Mouse (Mus musculus): ENCODE results near the gene Pdzd7. TPM values are rescaled to one million over a fixed set of nuclear protein-coding genes. Genes with fewer than 3 reads are reported as not detected.

Gene Pdzd7
- polyA plus RNA-seq, 1 experiment from 2014 or later, result not detected

- H3K27ac ChIP-seq (ENCODE audit: low read depth), result no peak overlapping the region
- WGBS (ENCODE audit: insufficient replicate concordance), result 67% methylated on average over 19 of the region's 19 CpGs
- no peak for ATAC-seq
Measured at GRCm38 (mm10) chr19:45028746-45029145, 16.8 kb downstream of the Pdzd7 start.

GRCm38 (mm10) chr19:45027848-45028247 is 17.7 kb downstream of the Pdzd7 start:
- Histone ChIP-seq H3K4me1 (ENCODE audit: insufficient read depth) (peaks cover 6% of the 10 kb centered on the region; the same call in 1 of the 2 replicates), H3K27me3 (ENCODE audit: insufficient read depth, low read length) (no peaks in the 10 kb centered on the region), H3K4me3 (ENCODE audit: low read depth, low read length) (no peak overlapping the region), H3K9me3 (ENCODE audit: low read length) (no peaks in the 10 kb centered on the region), H3K36me3 (replicated peaks; ENCODE audit: insufficient read depth, low read length) (0 out of 2 replicates have a peak, but pooled peaks cover 8% of the 10 kb centered on the region), H3K27ac (ENCODE audit: low read depth) (no peak overlapping the region), H3K4me2 (ENCODE audit: low read depth, low read length) (no peak overlapping the region), H3K9ac (replicated peaks) (no peak overlapping the region)
- WGBS (ENCODE audit: insufficient replicate concordance), result 93% methylated on average over 6 of the region's 6 CpGs
- no peak for ATAC-seq
- DNase-seq, result no peak
- no peak for TF ChIP-seq CTCF (IDR thresholded peaks at IDR 0.05; ENCODE audit: low read depth)
- TF ChIP-seq EP300 (IDR thresholded peaks at IDR 0.05; ENCODE audit: low read depth), result no peak

More at GRCm38 (mm10) chr19:45028746-45029145, 16.8 kb downstream of the Pdzd7 start:
- Histone ChIP-seq H3K36me3 (replicated peaks; ENCODE audit: insufficient read depth, low read length) (0 out of 2 replicates have a peak, but pooled peaks cover 8% of the 10 kb centered on the region), H3K4me3 (ENCODE audit: low read depth, low read length) (no peak overlapping the region), H3K4me1 (ENCODE audit: insufficient read depth) (peaks cover 6% of the 10 kb centered on the region; the same call in 1 of the 2 replicates), H3K27me3 (ENCODE audit: insufficient read depth, low read length) (no peaks in the 10 kb centered on the region), H3K4me2 (ENCODE audit: low read depth, low read length) (no peak overlapping the region), H3K9ac (replicated peaks) (no peak overlapping the region), H3K9me3 (ENCODE audit: low read length) (no peaks in the 10 kb centered on the region)
- TF ChIP-seq CTCF (IDR thresholded peaks at IDR 0.05; ENCODE audit: low read depth) (no peak), EP300 (IDR thresholded peaks at IDR 0.05; ENCODE audit: low read depth) (no peak)
- DNase-seq, result no peak

GRCm38 (mm10) chr19:45026958-45027670 is 18.4 kb downstream of the Pdzd7 start:
- no peak overlapping the region for H3K9ac ChIP-seq (replicated peaks)
- no peak overlapping the region for H3K4me2 ChIP-seq (ENCODE audit: low read depth, low read length)
- ATAC-seq, result no peak
- H3K27me3 ChIP-seq (ENCODE audit: insufficient read depth, low read length), result no peaks in the 10 kb centered on the region
- H3K9me3 ChIP-seq (ENCODE audit: low read length), result no peaks in the 10 kb centered on the region
- TF ChIP-seq EP300 (IDR thresholded peaks at IDR 0.05; ENCODE audit: low read depth) (no peak), CTCF (IDR thresholded peaks at IDR 0.05; ENCODE audit: low read depth) (no peak)
- H3K4me1 ChIP-seq (ENCODE audit: insufficient read depth), result peaks cover 6% of the 10 kb centered on the region; the same call in 1 of the 2 replicates
- 70% methylated on average over 6 of the region's 6 CpGs for WGBS (ENCODE audit: insufficient replicate concordance)
- 0 out of 2 replicates have a peak, but pooled peaks cover 8% of the 10 kb centered on the region for H3K36me3 ChIP-seq (replicated peaks; ENCODE audit: insufficient read depth, low read length)
- DNase-seq, result no peak
- H3K4me3 ChIP-seq (ENCODE audit: low read depth, low read length), result no peak overlapping the region
- no peak overlapping the region for H3K27ac ChIP-seq (ENCODE audit: low read depth)

GRCm38 (mm10) chr19:45025937-45026568 is 19.5 kb downstream of the Pdzd7 start:
- H3K9me3 ChIP-seq (ENCODE audit: low read length), result no peaks in the 10 kb centered on the region
- DNase-seq (no peak), ATAC-seq (no peak)
- no peaks in the 10 kb centered on the region for H3K27me3 ChIP-seq (ENCODE audit: insufficient read depth, low read length)
- peaks cover 8% of the 10 kb centered on the region; the same call in 1 of the 2 replicates for H3K36me3 ChIP-seq (replicated peaks; ENCODE audit: insufficient read depth, low read length)
- H3K27ac ChIP-seq (ENCODE audit: low read depth), result no peak overlapping the region
- 92% methylated on average over 37 of the region's 37 CpGs for WGBS (ENCODE audit: insufficient replicate concordance)
- TF ChIP-seq EP300 (IDR thresholded peaks at IDR 0.05; ENCODE audit: low read depth) (no peak), CTCF (IDR thresholded peaks at IDR 0.05; ENCODE audit: low read depth) (no peak)
- peaks cover 6% of the 10 kb centered on the region; the same call in 1 of the 2 replicates for H3K4me1 ChIP-seq (ENCODE audit: insufficient read depth)
- H3K9ac ChIP-seq (replicated peaks), result no peak overlapping the region
- no peak overlapping the region for H3K4me2 ChIP-seq (ENCODE audit: low read depth, low read length)
- no peak overlapping the region for H3K4me3 ChIP-seq (ENCODE audit: low read depth, low read length)

GRCm38 (mm10) chr19:45024775-45025174 is 20.7 kb downstream of the Pdzd7 start:
- TF ChIP-seq EP300 (IDR thresholded peaks at IDR 0.05; ENCODE audit: low read depth) (no peak), CTCF (IDR thresholded peaks at IDR 0.05; ENCODE audit: low read depth) (no peak)
- ATAC-seq (no peak), DNase-seq (no peak)
- H3K4me2 ChIP-seq (ENCODE audit: low read depth, low read length), result no peak overlapping the region
- no peaks in the 10 kb centered on the region for H3K27me3 ChIP-seq (ENCODE audit: insufficient read depth, low read length)
- H3K36me3 ChIP-seq (replicated peaks; ENCODE audit: insufficient read depth, low read length), result peaks cover 8% of the 10 kb centered on the region; the same call in 1 of the 2 replicates
- H3K9me3 ChIP-seq (ENCODE audit: low read length), result no peaks in the 10 kb centered on the region
- WGBS (ENCODE audit: insufficient replicate concordance), result 91% methylated on average over 20 of the region's 20 CpGs
- H3K9ac ChIP-seq (replicated peaks), result no peak overlapping the region
- H3K27ac ChIP-seq (ENCODE audit: low read depth), result no peak overlapping the region
- H3K4me1 ChIP-seq (ENCODE audit: insufficient read depth), result no peaks in the 10 kb centered on the region
- no peak overlapping the region for H3K4me3 ChIP-seq (ENCODE audit: low read depth, low read length)

GRCm38 (mm10) chr19:45023993-45024392 is 21.5 kb downstream of the Pdzd7 start:
- Histone ChIP-seq H3K4me3 (ENCODE audit: low read depth, low read length) (no peak overlapping the region), H3K9me3 (ENCODE audit: low read length) (no peaks in the 10 kb centered on the region), H3K27ac (ENCODE audit: low read depth) (no peak overlapping the region), H3K9ac (replicated peaks) (no peak overlapping the region), H3K4me2 (ENCODE audit: low read depth, low read length) (no peak overlapping the region), H3K4me1 (ENCODE audit: insufficient read depth) (no peaks in the 10 kb centered on the region), H3K27me3 (ENCODE audit: insufficient read depth, low read length) (no peaks in the 10 kb centered on the region), H3K36me3 (replicated peaks; ENCODE audit: insufficient read depth, low read length) (peaks cover 8% of the 10 kb centered on the region; the same call in 1 of the 2 replicates)
- ATAC-seq, result no peak
- WGBS (ENCODE audit: insufficient replicate concordance), result 82% methylated on average over 11 of the region's 11 CpGs
- TF ChIP-seq CTCF (IDR thresholded peaks at IDR 0.05; ENCODE audit: low read depth) (no peak), EP300 (IDR thresholded peaks at IDR 0.05; ENCODE audit: low read depth) (no peak)
- DNase-seq, result no peak
